ENCODE assay signal across 9 mouse cellular contexts in the genomic region with DNA sequence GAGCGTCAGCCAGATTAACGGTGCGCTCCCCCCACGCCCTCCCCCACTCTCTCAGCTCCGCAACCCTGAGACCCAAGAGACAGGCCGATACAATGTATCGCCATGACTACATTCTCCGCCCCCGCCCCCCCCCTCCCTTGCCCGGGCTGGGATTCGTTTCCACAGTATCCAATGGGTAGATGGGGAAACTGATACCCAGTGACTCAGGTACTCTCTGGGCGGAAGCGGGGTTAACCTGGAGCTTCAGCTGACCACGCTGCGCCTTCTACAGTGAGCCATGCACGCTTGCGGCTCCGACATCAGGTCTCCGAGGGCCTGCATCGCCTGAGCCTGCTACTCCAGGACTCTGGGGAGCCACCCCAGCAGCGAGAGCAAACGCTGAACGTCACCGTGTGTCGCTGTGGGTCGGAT. TPM values are rescaled to one million over a fixed set of nuclear protein-coding genes. Genes with fewer than 3 reads are reported as not detected.
DNase-seq lines count a peak whose midpoint lies in the region; ATAC-seq lines count a peak whose summit lies in the region.
"Had no signal": no experiment of that assay in that cellular context is flagged by ENCODE, and none has a peak within 500 bp of the region (broad histone marks: within the 10 kb centered on the region; RNA-seq: fewer than 3 reads in every experiment).

No protein-coding gene starts in this region.

- H3K36me3 ChIP-seq in heart, embryonic 11.5 days (ENCODE audit: control insufficient read depth, insufficient read depth, low read length), result no peaks in the 10 kb centered on the region
- no peaks in the 10 kb centered on the region for H3K36me3 ChIP-seq in hindbrain, embryonic 10.5 days
- no peaks in the 10 kb centered on the region for H3K36me3 ChIP-seq in midbrain, embryonic 11.5 days (ENCODE audit: control insufficient read depth, insufficient read depth, low read length)

- no peak overlapping the region for H3K9ac ChIP-seq in heart, embryonic 11.5 days (ENCODE audit: low read depth, low read length)
- no peak overlapping the region for H3K9ac ChIP-seq in midbrain, embryonic 11.5 days (ENCODE audit: low read length)

- H3K4me3 ChIP-seq in heart, embryonic 11.5 days (ENCODE audit: low read depth, low read length), result 0 out of 2 replicates have a peak overlapping the region, but pooled peaks have one; percentile 14
- peak overlapping the region; percentile 46 for H3K4me3 ChIP-seq in hindbrain, embryonic 10.5 days
- peak overlapping the region; percentile 18; the same call in 1 of the 2 replicates for H3K4me3 ChIP-seq in midbrain, embryonic 11.5 days (ENCODE audit: low read depth, low read length)

- DNase-seq in heart, postnatal 25 days (ENCODE audit: low spot score), result no peak
- DNase-seq in hindbrain, embryonic 10.5 days (ENCODE audit: low spot score), result no peak
- peak; percentile 88 for DNase-seq in midbrain, embryonic 11.5 days (ENCODE audit: low spot score, missing footprints)
- no peak for DNase-seq in ovary, postnatal 36 days (ENCODE audit: low spot score)
- no peak for DNase-seq in thymus, postnatal 4 days
- no peak for DNase-seq in cerebellum, adult 8-10 months
- DNase-seq: heart, adult 18-20 months had no signal

- no peaks in the 10 kb centered on the region for H3K27me3 ChIP-seq in heart, embryonic 11.5 days (ENCODE audit: control insufficient read depth, insufficient read depth, low read length)
- H3K27me3 ChIP-seq in hindbrain, embryonic 10.5 days (ENCODE audit: insufficient read depth, poor library complexity, severe bottlenecking), result peaks cover 17% of the 10 kb centered on the region
- no peaks in the 10 kb centered on the region for H3K27me3 ChIP-seq in midbrain, embryonic 11.5 days (ENCODE audit: control insufficient read depth, insufficient read depth, low read length)

- H3K9me3 ChIP-seq in heart, embryonic 11.5 days (replicated peaks; ENCODE audit: control insufficient read depth, low read length), result peaks cover 8% of the 10 kb centered on the region; the same call in 1 of the 2 replicates
- peaks cover 18% of the 10 kb centered on the region for H3K9me3 ChIP-seq in hindbrain, embryonic 10.5 days
- H3K9me3 ChIP-seq in midbrain, embryonic 11.5 days (ENCODE audit: control insufficient read depth, low read length), result no peaks in the 10 kb centered on the region; the same call in 1 of the 2 replicates

- H3K4me1 ChIP-seq in heart, embryonic 11.5 days (ENCODE audit: control insufficient read depth, insufficient read depth, low read length), result no peaks in the 10 kb centered on the region
- peaks cover 18% of the 10 kb centered on the region for H3K4me1 ChIP-seq in hindbrain, embryonic 10.5 days (replicated peaks)
- no peaks in the 10 kb centered on the region for H3K4me1 ChIP-seq in midbrain, embryonic 11.5 days (ENCODE audit: control insufficient read depth, insufficient read depth, low read length)

- no peak for ATAC-seq in heart, embryonic 11.5 days (replicated peaks; ENCODE audit: insufficient number of reproducible peaks, low FRiP score, low TSS enrichment)
- peak; percentile 24 for ATAC-seq in CD4-positive, CD25-positive, alpha-beta regulatory T cell, adult 4 months
- ATAC-seq in midbrain, embryonic 11.5 days (ENCODE audit: low FRiP score), result no peak; the same call in 1 of the 2 replicates

- no peak overlapping the region for H3K27ac ChIP-seq in heart, embryonic 11.5 days (ENCODE audit: low read depth, low read length)
- peak overlapping the region; percentile 56; the same call in 1 of the 2 replicates for H3K27ac ChIP-seq in hindbrain, embryonic 10.5 days
- H3K27ac ChIP-seq in midbrain, embryonic 11.5 days (ENCODE audit: low read depth, low read length), result no peak overlapping the region

- WGBS in heart, embryonic 11.5 days (ENCODE audit: insufficient replicate concordance), result 54% methylated on average over 26 of the region's 26 CpGs
- WGBS in hindbrain, embryonic 10.5 days, result 51% methylated on average over 26 of the region's 26 CpGs
- 52% methylated on average over 26 of the region's 26 CpGs for WGBS in midbrain, embryonic 11.5 days

- peak overlapping the region; percentile 50 for H3K4me2 ChIP-seq in heart, embryonic 11.5 days
- peak overlapping the region; percentile 41 for H3K4me2 ChIP-seq in midbrain, embryonic 11.5 days

- intact Hi-C loops in heart, postnatal 25 days (cut with DNase I), result no loop called here

RNA-seq across cellular contexts. Expression of a gene that starts 17.0 kb away (rescaled TPM):
- 0.42 and 0.67 TPM in 2 replicates for polyA plus RNA-seq in heart, embryonic 11.5 days (2014; fragmentation: Nextera tagmentation; extraction: Ambion mirVana)
- total RNA-seq in heart, postnatal 25 days (2021), result not detected
- under 1 TPM in 1 of 2 experiments, not detected in 1; 0.16 TPM for polyA plus RNA-seq in CD4-positive, CD25-positive, alpha-beta regulatory T cell, adult 4 months (2017; shearing (Covaris generic))
- polyA plus RNA-seq in hindbrain, embryonic 10.5 days (2016; fragmentation: Nextera tagmentation; extraction: Ambion mirVana), result 0.80 and 1.2 TPM in 2 replicates
- polyA plus RNA-seq in midbrain, embryonic 11.5 days (2014; fragmentation: Nextera tagmentation; extraction: Ambion mirVana), result 0.47 and 0.59 TPM in 2 replicates
- total RNA-seq: heart, adult 18-20 months had no signal
